Mouse (Mus musculus) intestine, embryonic 15.5 days (tissue): ENCODE data around the gene Nfia. TPM values are rescaled to one million over a fixed set of nuclear protein-coding genes. Genes with fewer than 3 reads are reported as not detected.

Experiments
- ATAC-seq: fragments of 200-750 bp; cut with Nextera tagmentation; 2 replicates; pipeline ENCODE4 v1.8.0; 2017; ENCODE audit warnings: moderate TSS enrichment, moderate library complexity
- H3K27ac ChIP-seq: fragments of 300-500 bp; sonication (generic); 2 replicates; pipeline ENCODE4 v1.5.1; 2015; ENCODE audit warnings: mild to moderate bottlenecking, inconsistent platforms
- H3K27me3 ChIP-seq: fragments of 300-500 bp; sonication (generic); replicated peaks from 2 replicates; pipeline ENCODE4 v1.6.1; 2015; ENCODE audit warnings: inconsistent platforms
- H3K36me3 ChIP-seq: fragments of 300-500 bp; sonication (generic); 2 replicates; pipeline ENCODE4 v1.6.1; 2015; ENCODE audit warnings: inconsistent platforms
- H3K4me1 ChIP-seq: fragments of 300-500 bp; sonication (generic); replicated peaks from 2 replicates; pipeline ENCODE4 v1.6.1; 2015; ENCODE audit warnings: inconsistent platforms
- H3K4me2 ChIP-seq: fragments of 300-500 bp; sonication (generic); replicated peaks from 2 replicates; pipeline ENCODE4 v1.6.1; 2015; ENCODE audit warnings: mild to moderate bottlenecking, inconsistent platforms
- H3K4me3 ChIP-seq: fragments of 300-500 bp; sonication (generic); replicated peaks from 2 replicates; pipeline ENCODE4 v1.5.1; 2015; ENCODE audit warnings: inconsistent platforms
- H3K9ac ChIP-seq: fragments of 300-500 bp; sonication (generic); 2 replicates; pipeline ENCODE4 v1.6.1; 2015; ENCODE audit warnings: inconsistent platforms
- H3K9me3 ChIP-seq: fragments of 300-500 bp; sonication (generic); 2 replicates; pipeline ENCODE4 v1.6.1; 2016; ENCODE audit warnings: inconsistent platforms
- WGBS: fragments of 180-500 bp; shearing (Covaris S2); methylation state at CpG from one replicate; pipeline ENCODE4 v1.1.7; 2015; 5-methylcytosine and 5-hydroxymethylcytosine counted together
- polyA plus RNA-seq: library from polyadenylated mRNA; unstranded; fragments of >200 nt; fragmentation: Nextera tagmentation; extraction: Ambion mirVana; gene quantifications from 2 replicates; pipeline ENCODE4 v1.2.1, GENCODE M21; 2015

Gene Nfia
- 30.2 and 37.3 TPM in 2 replicates for polyA plus RNA-seq

DNA sequence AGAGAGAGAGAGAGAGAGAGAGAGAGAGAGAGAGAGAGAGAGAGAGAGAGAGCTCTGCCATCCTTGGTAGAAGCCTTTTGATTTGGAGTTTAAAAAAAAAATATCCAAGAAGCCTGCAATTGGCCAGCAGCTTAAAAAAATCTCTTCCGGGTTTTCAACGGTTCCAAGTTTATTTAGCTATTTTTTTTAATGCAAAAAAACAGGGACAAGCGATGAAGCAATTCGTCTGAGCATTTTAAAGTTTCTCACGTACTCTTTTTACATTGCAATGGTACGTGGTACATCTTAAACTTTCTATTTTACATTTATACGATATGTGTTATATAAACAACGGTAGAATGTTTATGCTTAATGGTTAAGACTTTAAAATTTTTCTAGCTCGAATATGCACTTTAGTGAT, at the start of gene Nfia:
TSS of gene Nfia (plus strand) at position 94 of the 400 bp plus-strand sequence.
- 0% methylated on average over 9 of the region's 9 CpGs for WGBS
- no peak for ATAC-seq
- no peaks in the 10 kb centered on the region for H3K9me3 ChIP-seq
- H3K4me1 ChIP-seq, result peaks cover 5% of the 10 kb centered on the region
- H3K27me3 ChIP-seq, result no peaks in the 10 kb centered on the region
- H3K4me3 ChIP-seq, result peak within 1 kb of the TSS; percentile 38
- H3K27ac ChIP-seq, result peak within 1 kb of the TSS; percentile 95
- H3K4me2 ChIP-seq, result peak within 1 kb of the TSS; percentile 64
- H3K36me3 ChIP-seq, result no peaks in the 10 kb centered on the region
- peak within 1 kb of the TSS; percentile 33 for H3K9ac ChIP-seq

DNA sequence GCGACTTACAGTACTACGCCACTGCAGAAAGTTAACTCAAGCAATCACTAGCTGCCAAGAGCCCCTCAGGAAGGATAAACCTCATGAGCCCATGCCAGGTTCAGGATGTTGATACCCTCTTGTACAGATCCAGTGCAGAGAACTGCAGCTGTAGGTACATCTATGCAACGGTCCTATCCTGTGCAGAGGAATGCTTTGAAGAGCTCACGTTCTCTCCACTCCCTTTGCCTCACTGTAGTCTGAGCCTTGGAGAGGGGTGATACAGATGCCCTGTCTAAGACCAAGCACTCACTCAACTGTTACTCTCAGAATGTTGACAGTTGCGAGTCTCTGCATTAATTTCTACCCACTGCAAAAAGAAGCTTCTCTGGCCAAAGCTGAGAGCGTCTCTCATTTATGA, 49.2 kb upstream of the Nfia start:
- WGBS, result 81% methylated on average over 6 of the region's 6 CpGs
- no peak for ATAC-seq
- no peak overlapping the region for H3K9ac ChIP-seq
- no peak overlapping the region for H3K4me3 ChIP-seq
- no peak overlapping the region for H3K4me2 ChIP-seq
- no peaks in the 10 kb centered on the region for H3K9me3 ChIP-seq
- no peaks in the 10 kb centered on the region for H3K27me3 ChIP-seq
- no peak overlapping the region for H3K27ac ChIP-seq
- no peaks in the 10 kb centered on the region for H3K4me1 ChIP-seq
- H3K36me3 ChIP-seq, result no peaks in the 10 kb centered on the region

GRCm38 (mm10) chr4:97728520-97728919, 44.0 kb upstream of the Nfia start:
- H3K27me3 ChIP-seq, result no peaks in the 10 kb centered on the region
- H3K4me3 ChIP-seq, result no peak overlapping the region
- WGBS, result 92% methylated on average over 4 of the region's 4 CpGs
- no peak overlapping the region for H3K9ac ChIP-seq
- no peak for ATAC-seq
- no peaks in the 10 kb centered on the region for H3K36me3 ChIP-seq
- H3K27ac ChIP-seq, result no peak overlapping the region
- no peak overlapping the region for H3K4me2 ChIP-seq
- H3K4me1 ChIP-seq, result no peaks in the 10 kb centered on the region
- H3K9me3 ChIP-seq, result no peaks in the 10 kb centered on the region

- ATAC-seq, result no peak
- Histone ChIP-seq H3K9me3 (no peaks in the 10 kb centered on the region), H3K36me3 (no peaks in the 10 kb centered on the region), H3K4me2 (no peak overlapping the region), H3K4me1 (no peaks in the 10 kb centered on the region), H3K9ac (no peak overlapping the region), H3K27ac (no peak overlapping the region), H3K4me3 (no peak overlapping the region), H3K27me3 (no peaks in the 10 kb centered on the region)
- WGBS, result 55% methylated on average over 6 of the region's 6 CpGs
These were observed 42.5 kb upstream of the Nfia start for GRCm38 (mm10) chr4:97729999-97730398.

- Histone ChIP-seq H3K36me3 (no peaks in the 10 kb centered on the region), H3K9me3 (no peaks in the 10 kb centered on the region), H3K27ac (no peak overlapping the region), H3K4me1 (no peaks in the 10 kb centered on the region), H3K9ac (no peak overlapping the region), H3K4me3 (no peak overlapping the region), H3K27me3 (no peaks in the 10 kb centered on the region), H3K4me2 (no peak overlapping the region)
- 49% methylated on average over 3 of the region's 3 CpGs for WGBS
- ATAC-seq, result no peak; the same call in 1 of the 2 replicates
These were observed 42.1 kb upstream of the Nfia start for GRCm38 (mm10) chr4:97730416-97730815.

DNA sequence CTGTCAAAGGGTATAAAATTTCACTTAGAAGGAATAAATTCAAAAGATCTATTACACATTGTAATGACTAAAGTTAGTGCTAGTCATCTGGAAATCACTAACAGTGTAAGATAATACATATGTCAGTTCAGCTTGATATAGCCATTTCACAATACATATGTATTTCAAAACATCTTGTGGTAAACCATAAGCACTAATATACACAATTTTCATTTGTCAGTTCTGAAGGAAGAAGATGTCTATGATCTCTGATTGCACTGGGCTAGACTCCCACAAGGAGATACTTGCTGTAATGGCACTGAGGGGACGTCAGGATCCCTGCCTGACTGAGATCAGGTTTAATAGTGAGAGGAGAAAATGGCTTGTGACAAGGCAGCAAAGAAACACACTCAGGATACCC, 39.1 kb upstream of the Nfia start:
- WGBS, result 39% methylated on average over 1 of the region's 1 CpGs
- Histone ChIP-seq H3K4me2 (no peak overlapping the region), H3K9me3 (no peaks in the 10 kb centered on the region), H3K36me3 (no peaks in the 10 kb centered on the region), H3K27me3 (no peaks in the 10 kb centered on the region), H3K4me1 (no peaks in the 10 kb centered on the region), H3K4me3 (no peak overlapping the region), H3K9ac (no peak overlapping the region), H3K27ac (no peak overlapping the region)
- ATAC-seq, result no peak

- Histone ChIP-seq H3K4me1 (no peaks in the 10 kb centered on the region), H3K9me3 (no peaks in the 10 kb centered on the region), H3K4me2 (no peak overlapping the region), H3K27me3 (no peaks in the 10 kb centered on the region), H3K27ac (no peak overlapping the region), H3K36me3 (no peaks in the 10 kb centered on the region), H3K9ac (no peak overlapping the region), H3K4me3 (no peak overlapping the region)
- no peak for ATAC-seq
- WGBS, result 67% methylated on average over 5 of the region's 5 CpGs
These were observed 28.6 kb upstream of the Nfia start for GRCm38 (mm10) chr4:97743932-97744331.

- 9% methylated on average over 32 of the region's 32 CpGs for WGBS
- Histone ChIP-seq H3K36me3 (no peaks in the 10 kb centered on the region), H3K27ac (no peak overlapping the region), H3K4me2 (peak overlapping the region; percentile 81), H3K27me3 (no peaks in the 10 kb centered on the region), H3K4me1 (no peaks in the 10 kb centered on the region), H3K9me3 (no peaks in the 10 kb centered on the region), H3K4me3 (peak overlapping the region; percentile 32), H3K9ac (peak overlapping the region; percentile 53)
- peak; percentile 86 for ATAC-seq
These were observed 27.0 kb upstream of the Nfia start for GRCm38 (mm10) chr4:97745296-97746105.

- H3K9me3 ChIP-seq, result no peaks in the 10 kb centered on the region
- ATAC-seq, result peak; percentile 22
- H3K36me3 ChIP-seq, result no peaks in the 10 kb centered on the region
- H3K4me1 ChIP-seq, result no peaks in the 10 kb centered on the region
- WGBS, result 10% methylated on average over 19 of the region's 19 CpGs
- peak overlapping the region; percentile 81 for H3K4me2 ChIP-seq
- H3K4me3 ChIP-seq, result peak overlapping the region; percentile 32
- H3K9ac ChIP-seq, result peak overlapping the region; percentile 53
- no peaks in the 10 kb centered on the region for H3K27me3 ChIP-seq
- no peak overlapping the region for H3K27ac ChIP-seq
These were observed 26.2 kb upstream of the Nfia start for GRCm38 (mm10) chr4:97746106-97746900.

GRCm38 (mm10) chr4:97750401-97750800, 22.1 kb upstream of the Nfia start:
- 55% methylated on average over 4 of the region's 4 CpGs for WGBS
- Histone ChIP-seq H3K9me3 (no peaks in the 10 kb centered on the region), H3K4me2 (no peak overlapping the region), H3K27ac (no peak overlapping the region), H3K4me3 (no peak overlapping the region), H3K27me3 (no peaks in the 10 kb centered on the region), H3K36me3 (no peaks in the 10 kb centered on the region), H3K4me1 (peaks cover 3% of the 10 kb centered on the region; the same call in 1 of the 2 replicates), H3K9ac (no peak overlapping the region)
- no peak for ATAC-seq

DNA sequence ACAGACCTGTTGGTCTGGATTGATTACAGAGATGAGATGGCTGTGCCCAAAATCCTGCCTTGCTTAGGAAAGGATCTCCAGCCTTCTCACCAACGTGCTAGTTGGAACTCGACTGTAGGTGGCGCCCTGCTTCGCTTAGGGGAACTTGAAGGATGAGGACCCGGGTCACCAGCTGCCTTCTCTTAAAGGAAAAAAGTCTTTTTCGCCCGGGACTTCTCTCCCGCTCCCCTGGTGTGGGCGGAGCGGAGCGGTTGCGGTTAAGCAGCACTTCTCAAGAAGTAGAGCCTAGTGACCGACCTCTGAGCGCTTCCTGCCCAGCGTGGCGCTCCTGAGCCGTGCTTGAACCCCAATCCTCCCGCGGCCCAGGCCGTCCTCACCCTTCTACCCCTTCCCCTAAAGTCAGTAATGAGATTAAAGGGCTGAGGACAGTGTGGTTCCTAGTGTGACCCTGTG, 21.5 kb upstream of the Nfia start:
- peak overlapping the region; percentile 45 for H3K4me3 ChIP-seq
- H3K4me2 ChIP-seq, result peak overlapping the region; percentile 88
- H3K9me3 ChIP-seq, result no peaks in the 10 kb centered on the region
- under 1% methylated on average over 20 of the region's 20 CpGs for WGBS
- peak overlapping the region; percentile 78 for H3K27ac ChIP-seq
- H3K27me3 ChIP-seq, result no peaks in the 10 kb centered on the region
- peak overlapping the region; percentile 49 for H3K9ac ChIP-seq
- peak; percentile 92 for ATAC-seq
- peaks cover 3% of the 10 kb centered on the region; the same call in 1 of the 2 replicates for H3K4me1 ChIP-seq
- H3K36me3 ChIP-seq, result no peaks in the 10 kb centered on the region

DNA sequence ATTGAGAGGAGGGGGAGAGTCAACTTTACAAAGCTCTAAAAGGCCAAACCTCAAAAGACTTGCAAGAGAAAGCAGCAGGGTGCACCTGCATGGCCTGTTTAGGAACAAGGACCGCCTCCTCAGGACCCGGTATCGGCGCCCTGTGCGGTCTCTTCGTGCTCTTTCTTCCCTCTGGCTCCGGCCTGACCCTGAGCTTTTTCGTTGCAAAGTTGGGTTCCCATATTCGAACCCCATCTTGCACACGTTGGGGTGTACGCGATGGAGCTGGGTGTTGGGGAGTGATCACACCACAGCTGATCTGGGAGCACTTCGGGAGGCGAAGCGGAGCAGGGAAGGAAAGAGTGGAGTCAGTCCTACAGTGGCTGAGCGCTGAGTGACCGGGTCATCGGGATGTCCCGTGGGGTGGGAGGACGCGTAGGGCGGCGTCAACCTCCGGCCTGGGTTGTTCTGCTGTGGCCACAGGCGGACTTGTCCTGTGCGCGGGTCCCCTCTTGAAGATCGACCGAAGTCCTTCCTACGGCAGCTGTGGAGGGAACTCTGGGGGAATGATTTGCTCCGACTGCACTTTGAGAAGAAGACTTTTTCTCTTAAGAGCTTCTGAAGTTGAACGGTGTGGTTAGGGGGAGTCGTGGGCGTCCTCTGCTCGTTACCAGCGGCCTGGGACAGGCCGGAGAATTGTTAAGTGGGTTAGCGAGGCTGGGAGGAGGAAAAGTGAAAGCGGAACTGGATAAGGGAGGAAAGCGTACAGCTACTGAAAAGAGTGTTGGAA, 20.9 kb upstream of the Nfia start:
- Histone ChIP-seq H3K4me3 (peak overlapping the region; percentile 45), H3K4me2 (peak overlapping the region; percentile 88), H3K9me3 (no peaks in the 10 kb centered on the region), H3K4me1 (peaks cover 3% of the 10 kb centered on the region; the same call in 1 of the 2 replicates), H3K9ac (peak overlapping the region; percentile 49), H3K27me3 (no peaks in the 10 kb centered on the region), H3K27ac (peak overlapping the region; percentile 78), H3K36me3 (no peaks in the 10 kb centered on the region)
- ATAC-seq, result peak; percentile 81
- WGBS, result under 1% methylated on average over 40 of the region's 40 CpGs
